Mouse (Mus musculus): ENCODE results near the gene Plpp4. TPM values are rescaled to one million over a fixed set of nuclear protein-coding genes. Genes with fewer than 3 reads are reported as not detected.

The Plpp4 gene
- 0.17 TPM in 1 of 2 replicates, not detected in the other for polyA plus RNA-seq (2015; fragmentation: Nextera tagmentation; extraction: Ambion mirVana)

DNA sequence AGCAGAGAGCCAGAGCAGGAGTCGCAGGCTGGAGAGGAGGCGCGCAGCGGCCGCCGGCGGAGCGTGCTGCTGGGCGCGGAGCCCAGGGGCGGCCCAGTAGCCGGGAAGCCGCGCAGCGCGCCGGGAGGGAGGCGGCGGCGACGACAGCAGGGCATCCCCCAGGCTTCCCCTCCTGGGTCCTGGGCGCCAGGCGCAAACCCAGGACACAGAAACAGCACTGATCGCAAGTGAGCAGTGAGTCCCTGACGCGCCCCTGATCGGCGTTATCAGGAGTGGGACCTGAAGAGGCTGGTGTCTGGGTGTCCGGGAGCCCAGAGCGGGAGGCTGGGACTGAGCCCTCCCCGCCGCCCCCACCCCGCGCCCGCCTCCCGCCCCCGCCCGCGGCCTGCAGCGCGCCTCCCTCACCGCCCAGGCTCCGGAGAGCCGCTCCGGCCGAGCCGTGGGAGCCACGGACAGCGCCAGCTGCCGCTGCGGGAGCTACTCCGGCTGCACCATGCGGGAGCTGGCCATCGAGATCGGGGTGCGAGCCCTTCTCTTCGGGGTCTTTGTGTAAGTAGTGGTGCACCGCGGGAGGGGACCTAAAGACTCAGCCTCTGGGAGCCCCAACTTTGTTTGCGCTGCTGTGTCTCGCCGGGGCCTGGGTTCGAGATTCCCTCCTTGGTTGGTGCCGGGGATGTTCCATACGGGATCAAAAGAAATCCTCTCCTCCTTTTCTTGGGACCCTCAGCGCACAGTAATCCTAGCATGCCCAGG lies at the start of gene Plpp4:
TSS of gene Plpp4 (plus strand) at position 411 of the 753 bp plus-strand sequence.
- DNase-seq (ENCODE audit: low spot score), result no peak

DNA sequence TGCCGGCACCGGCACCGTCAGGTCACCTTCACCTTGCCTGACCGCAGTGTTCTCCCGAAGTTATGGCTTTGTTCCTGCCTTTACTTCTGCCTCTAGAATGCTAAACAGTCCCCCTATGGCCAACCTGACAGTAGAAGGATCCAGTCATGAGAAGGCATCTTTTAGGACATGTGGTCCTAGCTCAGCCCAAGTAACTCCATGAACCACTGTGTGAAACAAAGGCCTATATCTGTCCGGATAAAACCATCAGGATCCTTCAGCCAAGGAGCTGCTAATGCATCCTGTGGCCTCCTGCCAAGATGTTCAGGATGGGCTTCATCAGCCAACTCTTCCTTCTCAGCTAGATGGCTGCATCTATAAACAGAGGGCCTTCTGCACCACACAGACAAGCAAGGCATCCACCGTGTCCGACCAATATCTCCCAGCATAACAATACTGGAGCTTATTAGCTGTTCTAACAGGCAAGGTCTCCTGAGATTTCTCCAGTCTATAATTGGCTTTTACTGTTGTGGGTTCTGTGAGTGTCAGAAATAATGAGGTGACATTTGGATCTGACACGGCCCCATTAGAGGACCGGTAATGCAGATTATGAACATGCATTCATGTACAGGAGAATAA lies 40.8 kb upstream of the Plpp4 start:
- no peak for DNase-seq (ENCODE audit: low spot score)

DNA sequence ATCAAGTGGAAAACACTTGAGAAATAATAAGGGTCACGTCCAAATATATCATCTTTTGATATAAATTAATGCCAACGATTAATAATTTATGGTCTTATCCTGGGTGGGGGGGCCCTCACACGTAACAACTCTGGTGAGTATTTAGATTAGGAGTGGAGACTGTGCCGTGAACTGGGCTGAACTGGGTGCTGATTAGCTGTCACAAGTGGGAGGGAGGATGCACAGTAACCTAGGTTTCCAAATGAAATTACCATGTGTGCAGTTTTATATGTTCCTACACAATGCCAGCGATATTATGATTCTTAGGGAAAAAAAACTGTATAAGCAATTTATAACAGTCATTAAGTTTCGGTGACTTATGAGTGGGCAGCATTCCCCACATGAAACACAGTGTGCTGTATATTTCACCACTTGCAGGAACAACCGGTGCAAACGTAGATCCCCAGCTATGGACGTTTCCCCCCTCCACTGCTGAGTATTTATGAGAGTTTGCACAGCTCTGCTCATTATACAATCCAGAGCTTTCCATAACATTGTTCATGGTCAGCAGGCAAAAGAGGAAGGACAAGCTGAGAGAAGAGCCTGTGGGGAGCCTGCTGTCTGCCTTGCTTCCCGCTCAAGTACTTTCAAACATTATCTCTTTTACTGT lies 40.2 kb upstream of the Plpp4 start:
- DNase-seq (ENCODE audit: low spot score), result no peak

DNA sequence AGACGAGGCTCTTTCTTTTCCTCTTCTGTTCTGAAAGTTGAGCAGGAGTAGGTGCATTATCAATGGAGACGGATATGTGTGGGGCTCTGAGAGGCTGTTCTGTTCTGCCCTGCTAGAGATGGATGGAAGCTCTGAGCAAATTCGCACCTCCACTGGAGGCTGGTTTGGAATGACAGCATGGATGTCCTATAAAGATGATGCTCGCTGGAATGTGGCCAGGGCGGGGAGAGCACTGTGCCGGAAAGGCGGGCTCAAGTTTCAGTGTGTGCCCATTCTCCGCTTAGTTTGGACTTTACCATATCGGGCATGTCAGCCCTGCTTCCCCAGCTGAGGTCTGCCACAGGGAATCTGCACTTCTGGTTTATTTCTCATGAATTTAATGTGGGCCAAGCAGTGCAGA lies 35.9 kb upstream of the Plpp4 start:
- no peak for DNase-seq (ENCODE audit: low spot score)

DNA sequence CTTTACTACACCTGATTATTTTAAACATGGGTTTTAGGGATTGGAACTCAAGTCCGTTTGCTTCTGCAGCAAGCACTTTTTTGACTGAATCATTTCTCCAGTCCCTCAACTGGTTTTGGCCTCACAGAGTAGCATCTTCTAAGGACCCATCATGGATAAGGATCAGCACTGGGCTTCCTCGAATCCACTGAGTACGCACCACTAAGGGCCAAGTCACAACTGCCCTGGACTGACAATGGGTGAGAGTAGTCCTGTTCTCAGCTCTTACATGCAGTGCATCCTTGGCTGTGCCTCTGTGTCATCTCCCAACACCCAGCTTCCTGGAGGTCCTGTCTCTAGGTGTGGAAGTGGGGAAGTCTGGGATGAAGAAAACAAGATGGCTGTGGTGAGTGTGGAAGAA lies 35.2 kb upstream of the Plpp4 start:
- DNase-seq (ENCODE audit: low spot score), result no peak

DNA sequence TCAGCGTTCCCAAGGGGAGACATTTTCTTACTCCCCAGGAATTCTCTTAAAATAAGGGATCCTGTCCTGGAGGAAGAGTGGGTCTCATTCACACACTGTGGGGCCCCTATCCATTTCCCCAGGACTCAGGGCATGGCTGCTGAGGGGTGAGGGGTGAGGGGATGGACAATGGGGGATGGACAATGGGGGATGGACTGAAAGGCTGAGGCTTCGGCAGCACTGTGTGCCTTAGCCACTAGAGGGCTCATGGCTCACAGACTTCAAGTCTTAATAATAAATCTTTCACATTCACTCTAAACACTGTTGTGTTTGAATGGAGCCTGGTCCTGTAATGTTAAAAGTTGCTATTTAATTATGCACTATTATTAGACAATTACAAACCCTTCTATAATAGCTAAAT lies 21.4 kb upstream of the Plpp4 start:
- no peak for DNase-seq (ENCODE audit: low spot score)

DNA sequence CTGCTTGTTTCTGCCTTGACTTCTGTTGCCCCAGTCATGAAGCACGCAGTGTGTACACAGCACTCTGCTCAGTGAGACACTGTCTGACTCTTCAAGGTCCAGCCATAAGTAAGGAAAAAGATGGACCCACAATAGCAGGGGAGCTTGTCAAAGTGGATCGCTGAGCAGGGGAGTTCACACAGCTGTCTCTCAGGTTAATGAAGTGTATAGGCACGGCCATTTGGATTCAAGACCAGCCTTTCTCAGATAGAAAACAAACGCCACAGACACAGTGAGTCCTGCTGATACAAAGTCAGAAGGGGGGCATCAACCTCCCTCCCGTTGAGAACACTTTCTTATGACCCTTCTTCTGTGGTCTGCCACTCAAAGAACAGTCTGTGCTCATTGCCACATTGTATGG lies 20.8 kb upstream of the Plpp4 start:
- no peak for DNase-seq (ENCODE audit: low spot score)

DNA sequence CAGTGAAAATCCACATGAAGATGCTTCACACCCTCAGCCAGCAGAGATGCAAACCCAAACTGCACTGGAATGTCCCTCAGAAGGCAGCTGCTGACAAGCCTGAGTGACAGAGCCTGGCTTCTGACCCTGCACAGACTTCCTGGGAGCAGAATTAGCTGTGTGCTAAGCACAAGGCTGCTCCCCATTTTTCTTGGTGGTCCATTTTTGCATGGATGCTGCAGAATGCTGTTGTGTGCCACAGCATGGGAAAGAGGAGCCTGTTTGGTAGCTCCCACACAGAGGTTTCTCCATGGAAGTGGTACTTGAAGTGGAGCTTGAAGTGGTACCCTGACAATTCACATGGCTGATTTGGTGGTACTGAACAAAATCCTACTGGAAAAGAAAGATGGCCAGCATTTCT lies 5.8 kb upstream of the Plpp4 start:
- no peak for DNase-seq (ENCODE audit: low spot score)

DNA sequence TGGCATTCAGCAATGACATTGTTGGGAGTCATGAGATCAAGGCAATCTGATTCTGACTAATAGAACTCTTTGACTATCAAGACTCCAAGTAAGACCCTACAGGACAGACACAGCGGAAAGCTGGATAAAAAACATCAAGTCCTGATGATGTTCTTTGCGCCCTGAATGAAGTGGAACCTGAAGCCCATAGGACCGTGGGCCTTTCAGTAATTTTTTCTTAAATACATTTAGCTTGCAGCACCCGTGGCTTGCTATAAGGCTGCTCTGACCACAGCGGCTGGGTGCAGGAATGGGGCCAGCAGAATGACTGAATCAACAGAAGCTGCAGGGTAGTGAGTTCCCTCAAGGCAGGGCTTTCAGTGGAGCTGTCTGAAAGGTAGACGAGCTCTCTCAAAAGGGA lies 3.4 kb upstream of the Plpp4 start:
- no peak for DNase-seq (ENCODE audit: low spot score)

DNA sequence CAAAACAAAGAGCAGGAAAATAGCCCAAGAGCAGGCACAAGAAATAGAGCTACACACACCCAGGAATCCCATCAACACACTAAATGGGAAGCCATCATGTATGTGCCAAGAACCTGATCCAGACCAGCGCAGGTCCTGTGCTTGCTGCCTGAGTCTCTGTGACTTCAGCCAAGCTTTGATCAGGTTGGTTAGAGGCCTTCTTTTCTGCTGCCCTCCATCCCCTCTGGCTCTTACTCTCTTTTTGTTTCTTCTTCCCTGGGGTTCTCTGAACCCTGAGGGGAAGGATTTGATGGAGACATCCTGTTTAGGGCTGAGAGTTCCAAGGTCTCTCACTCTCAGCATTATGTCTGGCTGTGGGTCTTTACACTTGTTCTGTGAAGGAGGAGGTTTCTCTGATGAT lies 2.7 kb upstream of the Plpp4 start:
- no peak for DNase-seq (ENCODE audit: low spot score)

DNA sequence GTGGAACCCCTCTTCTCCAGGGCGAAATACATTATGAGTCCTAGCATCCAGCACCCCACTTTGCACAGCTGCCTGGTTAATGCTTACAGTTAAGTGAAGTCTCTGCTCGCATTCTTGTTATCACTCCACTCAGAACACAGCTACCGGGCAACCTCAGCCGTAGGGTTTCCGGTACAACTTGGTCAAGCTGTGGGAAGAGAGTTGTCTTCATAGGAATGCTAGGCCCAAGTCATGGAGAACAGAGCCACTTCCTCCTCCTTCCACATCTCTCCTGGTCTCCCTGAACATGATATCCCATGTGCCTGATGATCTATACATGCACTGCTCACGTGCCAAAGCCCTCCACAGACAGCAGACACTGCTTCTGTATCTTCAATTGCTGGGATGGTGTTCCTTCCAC lies 1.4 kb upstream of the Plpp4 start:
- DNase-seq (ENCODE audit: low spot score), result no peak

DNA sequence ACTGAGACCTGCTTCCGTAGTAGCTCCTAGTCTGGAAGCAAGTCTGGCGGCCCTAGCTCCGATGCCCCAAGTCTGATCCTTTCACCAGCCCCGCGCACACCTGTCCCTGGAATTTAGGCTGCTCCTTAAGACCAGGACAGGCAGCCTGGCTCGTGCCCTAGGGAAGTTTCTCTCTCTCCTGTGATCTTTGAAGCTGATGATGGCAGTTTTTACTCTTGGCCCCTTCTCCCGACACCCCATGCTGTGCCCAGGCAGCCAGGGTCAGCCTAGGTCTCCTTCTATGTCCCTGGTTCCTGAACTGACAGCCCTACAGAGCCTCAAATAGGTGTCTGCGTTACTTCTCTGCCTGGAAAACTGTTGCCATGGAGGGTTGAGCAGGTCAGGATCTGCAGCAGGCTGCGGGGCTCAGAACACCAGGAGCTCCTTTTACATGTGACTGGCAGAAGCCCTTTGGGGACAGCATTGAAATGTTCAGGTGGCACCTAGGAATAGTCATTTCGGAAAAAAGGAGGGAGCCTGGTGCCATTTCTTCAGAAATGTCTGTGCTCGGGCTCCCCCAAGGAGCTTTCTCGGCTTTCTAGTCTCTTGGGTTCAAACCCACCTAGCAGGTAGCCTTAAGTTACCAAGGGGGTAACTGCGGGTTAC lies 665 bp downstream of the Plpp4 start:
- no peak for DNase-seq (ENCODE audit: low spot score)

DNA sequence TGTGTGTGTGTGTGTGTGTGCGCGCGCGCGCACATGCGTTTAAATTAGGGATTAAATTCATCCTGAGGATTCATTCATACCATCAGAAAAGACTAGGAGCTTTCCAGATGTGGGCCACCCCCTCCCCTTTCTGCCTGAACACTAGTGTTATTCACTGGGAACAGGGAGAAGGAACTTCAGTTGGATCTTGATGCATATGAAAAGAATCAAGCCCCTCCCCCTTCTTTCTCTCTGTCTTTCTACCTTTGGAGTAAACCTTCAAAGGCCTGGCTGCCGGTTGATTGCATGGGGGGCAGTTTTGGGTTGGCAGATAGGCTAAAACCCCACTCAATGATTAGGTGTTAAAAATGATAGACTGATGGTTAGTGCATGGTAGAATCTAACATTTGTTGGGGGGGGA lies 1.5 kb downstream of the Plpp4 start:
- DNase-seq (ENCODE audit: low spot score), result no peak

DNA sequence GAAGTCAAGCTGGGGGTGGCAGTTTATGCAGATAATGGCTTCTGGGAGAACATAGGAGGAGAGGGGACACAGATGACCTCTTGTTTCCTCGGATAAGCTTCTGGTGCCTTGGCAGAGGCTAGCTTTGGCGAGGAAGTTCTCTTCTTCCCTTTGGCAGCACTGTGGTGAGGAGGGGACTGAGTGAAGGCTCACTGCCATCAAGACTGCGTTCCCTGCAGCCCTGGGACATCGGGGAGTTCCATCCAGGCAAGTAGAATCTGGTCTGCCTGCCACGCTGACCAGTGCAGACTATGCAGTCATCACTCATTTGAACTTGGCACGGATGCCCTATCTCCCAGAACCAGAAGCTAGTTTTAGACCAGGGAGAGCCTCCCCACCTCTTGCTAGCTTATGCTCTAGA lies 2.4 kb downstream of the Plpp4 start:
- DNase-seq (ENCODE audit: low spot score), result no peak

DNA sequence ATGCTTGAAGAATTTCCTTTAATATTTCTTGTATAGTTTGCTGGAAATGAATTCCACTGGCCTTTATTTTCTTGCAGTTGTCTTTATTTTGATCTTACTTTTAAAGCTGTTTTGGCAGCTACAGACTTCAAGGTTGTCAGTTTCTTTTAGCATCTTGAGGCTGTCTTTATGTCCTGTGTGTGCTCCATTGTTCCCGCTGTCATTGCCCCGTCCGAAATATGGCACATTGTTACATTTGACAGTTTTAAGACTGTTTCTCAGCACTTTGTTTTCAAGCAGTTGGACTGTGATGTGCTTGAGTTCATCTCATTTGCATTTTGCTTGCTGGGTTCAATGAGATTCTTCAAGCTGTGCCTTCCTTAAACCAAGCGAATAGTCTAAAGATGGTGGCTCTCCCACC lies 17.0 kb downstream of the Plpp4 start:
- no peak for DNase-seq (ENCODE audit: low spot score)

DNA sequence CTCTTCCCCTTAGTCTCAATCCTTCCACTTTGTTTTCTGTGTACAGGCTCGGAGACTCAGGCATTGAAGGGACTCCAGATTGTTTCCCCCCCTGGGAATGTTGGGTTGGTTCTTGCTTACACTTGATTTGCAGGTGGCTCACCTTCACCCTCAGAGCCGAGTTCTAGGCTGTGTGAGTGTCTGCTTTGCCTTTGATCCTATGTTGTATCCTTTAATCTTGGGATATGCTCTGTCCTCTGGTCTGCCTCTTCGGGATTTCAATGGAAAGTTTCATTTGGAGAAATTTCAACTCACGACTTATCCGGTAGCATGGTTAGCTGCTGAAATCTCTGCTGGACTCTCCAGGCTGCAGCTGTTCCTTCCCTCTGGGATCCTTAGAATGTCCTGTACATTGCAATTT lies 17.9 kb downstream of the Plpp4 start:
- DNase-seq (ENCODE audit: low spot score), result no peak

DNA sequence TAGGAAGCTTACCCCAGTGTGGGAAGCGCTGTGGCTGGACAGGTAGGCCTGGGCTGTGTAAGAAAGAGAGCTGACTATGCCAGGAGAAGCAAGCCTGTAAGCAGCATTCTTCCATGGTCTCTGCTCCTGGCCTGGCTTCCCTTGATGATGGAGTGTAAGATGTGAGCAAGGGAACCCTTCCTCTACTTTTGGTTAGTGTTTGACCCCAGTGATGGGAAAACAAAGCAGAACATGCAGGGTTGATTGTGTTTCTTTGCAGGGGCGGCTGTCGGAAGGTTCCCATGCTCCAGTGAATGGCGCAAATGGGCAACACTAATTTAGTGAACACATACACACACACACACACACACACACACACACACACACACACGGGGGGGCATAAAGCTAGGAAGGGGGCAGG lies 20.9 kb downstream of the Plpp4 start:
- no peak for DNase-seq (ENCODE audit: low spot score)

DNA sequence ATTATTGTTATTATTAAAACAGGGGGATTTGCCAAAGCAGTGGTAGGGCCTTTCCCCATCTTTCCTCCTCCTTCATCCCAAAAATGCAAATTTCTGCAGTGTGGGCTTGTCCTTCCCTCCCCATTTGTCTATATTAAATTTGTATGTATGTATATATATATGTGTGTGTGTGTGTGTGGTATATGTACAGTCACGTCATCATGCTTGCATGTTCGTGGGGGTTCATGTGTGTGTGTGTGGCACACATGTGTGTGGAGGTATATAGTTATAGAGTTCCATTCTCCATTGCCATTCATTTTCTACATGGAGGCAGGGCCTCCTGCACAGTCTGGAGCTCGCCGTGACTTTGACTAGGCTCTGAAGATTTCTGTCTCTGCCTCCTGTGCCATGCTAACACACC lies 22.0 kb downstream of the Plpp4 start:
- no peak for DNase-seq (ENCODE audit: low spot score)

DNA sequence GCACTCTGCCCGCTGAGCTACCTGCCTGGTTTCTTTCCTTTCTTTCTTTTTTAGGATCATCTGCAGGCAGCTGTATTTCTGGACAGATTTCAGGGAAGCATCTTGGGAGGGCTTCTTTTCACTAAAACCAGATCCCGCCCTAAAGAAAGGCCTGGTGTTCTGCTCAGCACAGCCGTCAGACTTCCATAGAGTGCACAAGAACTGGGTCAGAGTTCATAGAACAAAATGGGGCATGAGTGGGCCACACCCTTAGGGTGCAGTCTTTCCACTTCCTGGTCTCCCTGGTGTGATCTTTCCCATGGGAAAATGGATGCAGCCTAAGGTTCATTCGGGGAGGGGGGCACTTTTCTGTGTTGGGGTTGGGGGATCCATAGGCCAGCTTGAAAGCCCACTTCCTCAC lies 22.4 kb downstream of the Plpp4 start:
- no peak for DNase-seq (ENCODE audit: low spot score)

DNA sequence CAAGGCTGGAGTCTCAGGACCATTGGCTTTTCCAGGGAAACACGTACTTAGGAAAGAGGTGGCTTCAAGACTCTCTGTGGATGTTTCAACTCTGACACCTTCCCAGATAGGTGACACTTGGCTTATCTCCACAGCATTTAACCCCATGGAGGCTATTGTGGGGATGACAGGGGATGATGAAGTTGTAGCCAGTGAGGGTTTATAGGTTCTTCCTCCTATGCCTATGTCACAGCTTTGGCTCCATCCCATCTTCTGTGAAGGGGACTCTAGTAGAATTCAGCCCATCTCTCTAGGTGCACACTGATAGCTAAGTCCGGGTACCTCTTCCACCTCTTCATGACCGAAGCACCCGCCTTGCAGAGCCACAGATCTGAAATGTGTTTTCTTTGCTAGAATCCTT lies 25.1 kb downstream of the Plpp4 start:
- DNase-seq (ENCODE audit: low spot score), result no peak

DNA sequence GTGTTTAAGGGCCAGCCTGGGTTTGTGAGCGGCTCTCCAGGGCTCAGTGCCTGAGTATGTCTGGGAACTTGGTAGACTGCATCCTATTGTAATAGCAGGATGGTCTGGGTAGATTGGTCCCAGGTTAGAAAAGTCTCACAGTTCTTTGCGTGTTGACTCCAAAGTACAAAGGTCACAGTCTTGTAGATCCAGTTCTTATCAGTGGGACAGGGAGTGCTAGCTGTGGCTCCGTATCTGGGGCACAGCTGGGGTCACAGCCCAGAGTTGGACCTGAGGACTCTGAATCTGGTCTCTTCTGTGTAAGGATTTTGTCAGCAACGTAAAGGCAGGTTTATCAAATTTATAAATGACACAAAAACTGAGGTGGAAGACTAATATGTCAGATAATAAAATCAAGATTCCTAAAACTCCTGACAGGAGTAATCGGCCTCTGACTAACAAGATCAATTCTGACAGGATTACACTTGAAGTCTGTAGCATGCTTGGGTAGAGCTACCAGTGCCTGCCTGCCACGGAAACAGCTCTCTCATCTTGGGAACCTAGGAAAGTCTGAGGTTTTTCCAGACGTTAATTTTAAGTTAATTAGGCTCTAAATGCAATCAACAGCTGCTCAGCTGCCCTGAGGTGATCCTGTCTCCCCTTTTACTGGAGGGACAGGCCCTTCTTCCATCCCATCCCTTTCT lies 28.5 kb downstream of the Plpp4 start:
- no peak for DNase-seq (ENCODE audit: low spot score)

DNA sequence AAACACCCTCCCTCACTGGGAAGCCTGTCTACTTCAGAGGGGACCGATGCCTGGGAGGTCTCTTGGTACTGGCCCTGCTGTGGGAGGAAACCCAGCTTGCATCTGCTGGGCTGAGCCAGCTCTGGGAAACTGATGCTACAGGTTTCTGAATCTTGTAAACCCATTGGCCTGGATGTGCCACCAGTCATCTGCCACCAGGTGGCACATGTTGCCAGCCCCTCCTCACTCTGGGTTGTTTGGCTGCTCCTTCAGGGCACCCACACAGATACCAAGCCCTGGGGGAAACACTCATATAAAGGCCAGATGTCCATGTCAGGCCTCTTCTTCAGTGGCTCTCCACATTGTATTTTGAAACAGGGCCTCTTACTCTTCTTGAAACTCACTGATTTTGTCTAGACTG lies 36.4 kb downstream of the Plpp4 start:
- DNase-seq (ENCODE audit: low spot score), result no peak

Measured in thymus, postnatal 0 days (tissue).